Mouse (Mus musculus) midbrain, embryonic 12.5 days (tissue): ENCODE measurements around the gene Gm3476. TPM values are rescaled to one million over a fixed set of nuclear protein-coding genes. Genes with fewer than 3 reads are reported as not detected.
"Not testable (repeated sequence)": the region's sequence is repeated elsewhere in the genome, so short reads cannot be mapped to it uniquely, and the experiment has no call there.

Source experiments
- ATAC-seq: fragments of 200-750 bp; cut with Nextera tagmentation; 2 replicates; pipeline ENCODE4 v1.8.0; 2017; ENCODE audit warnings: low read depth, moderate TSS enrichment, moderate library complexity; ENCODE audit not compliant: low FRiP score
- H3K27ac ChIP-seq: fragments of 300-500 bp; sonication (generic); replicated peaks from 2 replicates; pipeline ENCODE4 v1.5.1; 2016; ENCODE audit warnings: mild to moderate bottlenecking
- H3K27me3 ChIP-seq: fragments of 300-500 bp; sonication (generic); 2 replicates; pipeline ENCODE4 v1.6.1; 2016; ENCODE audit warnings: mild to moderate bottlenecking
- H3K36me3 ChIP-seq: fragments of 300-500 bp; sonication (generic); 2 replicates; pipeline ENCODE4 v1.6.1; 2016
- H3K4me1 ChIP-seq: fragments of 300-500 bp; sonication (generic); 2 replicates; pipeline ENCODE4 v1.6.1; 2016
- H3K4me2 ChIP-seq: fragments of 300-500 bp; sonication (generic); replicated peaks from 2 replicates; pipeline ENCODE4 v1.6.1; 2016; ENCODE audit warnings: mild to moderate bottlenecking, moderate library complexity
- H3K4me3 ChIP-seq: fragments of 300-500 bp; sonication (generic); 2 replicates; pipeline ENCODE4 v1.5.1; 2016; ENCODE audit warnings: mild to moderate bottlenecking
- H3K9ac ChIP-seq: fragments of 300-500 bp; sonication (generic); replicated peaks from 2 replicates; pipeline ENCODE4 v1.6.1; 2016; ENCODE audit warnings: mild to moderate bottlenecking, moderate library complexity
- H3K9me3 ChIP-seq: fragments of 300-500 bp; sonication (generic); 2 replicates; pipeline ENCODE4 v1.6.1; 2016; ENCODE audit warnings: mild to moderate bottlenecking
- WGBS: fragments of 180-500 bp; shearing (Covaris S2); methylation state at CpG from one replicate; pipeline ENCODE4 v1.1.7; 2016; 5-methylcytosine and 5-hydroxymethylcytosine counted together
- polyA plus RNA-seq: library from polyadenylated mRNA; unstranded; fragments of >200 nt; fragmentation: Nextera tagmentation; extraction: Ambion mirVana; gene quantifications from 2 replicates; pipeline ENCODE4 v1.2.1, GENCODE M21; 2016

Gene Gm3476
- not detected in 2 replicates for polyA plus RNA-seq

DNA sequence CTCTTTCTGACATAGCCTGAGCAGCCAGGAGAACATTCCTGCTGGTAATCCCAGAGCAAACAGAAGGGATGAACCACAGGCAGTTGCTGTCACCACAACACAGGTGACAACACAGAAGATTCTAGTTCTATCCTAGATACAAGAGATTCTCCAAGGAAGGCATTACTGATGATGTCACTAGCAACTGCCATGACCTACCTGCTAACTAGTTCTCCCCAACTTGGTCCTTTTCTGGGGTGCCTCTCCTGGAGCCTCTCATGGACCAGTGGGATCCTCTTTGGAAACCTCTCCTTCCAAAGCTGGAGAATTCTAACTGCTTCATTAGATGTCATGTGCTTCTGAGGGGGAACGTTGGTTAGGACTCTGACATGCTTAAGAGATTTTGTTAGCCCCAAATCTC is at the start of gene Gm3476:
Gm3476 (minus strand) TSS at position 101 of the 400 bp plus-strand sequence.
- not testable (repeated sequence) for ATAC-seq, H3K27ac ChIP-seq, H3K9me3 ChIP-seq, H3K4me2 ChIP-seq, H3K27me3 ChIP-seq, H3K4me1 ChIP-seq, H3K36me3 ChIP-seq, H3K9ac ChIP-seq, H3K4me3 ChIP-seq
- no CpG with 5 or more reads among the region's 1 CpGs for WGBS

DNA sequence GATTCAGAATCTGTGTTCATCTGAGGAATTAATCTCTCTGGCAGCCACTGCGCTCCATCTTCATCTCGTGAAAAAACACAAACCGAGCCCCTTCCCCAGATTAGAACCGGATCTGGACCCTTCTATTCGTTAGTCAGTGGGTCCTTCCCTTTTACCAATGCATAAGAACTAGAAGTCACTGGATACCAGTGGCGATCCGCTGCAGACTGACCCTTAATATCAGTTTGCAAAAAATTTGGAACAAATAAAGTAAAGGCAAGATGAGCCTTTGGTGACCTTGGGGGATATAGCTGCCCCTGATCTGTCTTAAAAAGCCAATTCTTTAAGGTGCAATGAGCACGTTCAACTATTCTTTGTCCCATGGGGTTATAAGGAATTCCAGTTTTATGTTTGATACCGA is 37.9 kb upstream of the Gm3476 start:
- H3K36me3 ChIP-seq, H3K27ac ChIP-seq, H3K9me3 ChIP-seq, H3K4me1 ChIP-seq, H3K9ac ChIP-seq, ATAC-seq, H3K27me3 ChIP-seq, H3K4me2 ChIP-seq, H3K4me3 ChIP-seq: not testable (repeated sequence)
- 83% methylated on average over 7 of the region's 9 CpGs for WGBS

DNA sequence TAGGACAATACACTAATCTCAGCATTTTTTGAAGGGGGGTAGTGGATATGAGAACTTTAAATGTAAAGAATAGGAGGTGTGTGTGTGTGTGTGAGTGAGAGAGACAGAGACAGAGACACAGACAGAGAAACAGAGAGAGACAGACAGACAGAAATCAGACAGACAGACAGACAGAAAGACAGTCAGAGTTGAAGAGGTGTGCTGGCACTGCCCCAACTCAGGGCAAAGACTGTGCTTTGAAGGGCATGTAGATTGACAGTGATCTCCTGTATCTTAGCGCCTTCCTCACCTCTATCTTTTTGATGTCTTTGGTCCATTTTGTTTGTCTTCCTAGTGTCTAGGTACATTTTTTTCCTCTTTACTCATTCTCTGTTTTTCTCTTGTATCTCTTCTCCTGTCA is 35.5 kb upstream of the Gm3476 start:
- H3K27ac ChIP-seq, H3K9me3 ChIP-seq, H3K4me3 ChIP-seq, H3K4me2 ChIP-seq, H3K4me1 ChIP-seq, ATAC-seq, H3K36me3 ChIP-seq, H3K9ac ChIP-seq, H3K27me3 ChIP-seq: not testable (repeated sequence)
- 100% methylated on average over 1 of the region's 1 CpGs for WGBS

GRCm38 (mm10) chr14:6108272-6108925 is 17.2 kb downstream of the Gm3476 start, which contains the start of gene Gm3468:
TSS of gene Gm3468 (minus strand) at chr14:6108665.
- Histone ChIP-seq H3K4me3 (peak within 1 kb of the TSS; percentile 40), H3K4me2 (peak within 1 kb of the TSS; percentile 49)
- not testable (repeated sequence) for H3K4me1 ChIP-seq, H3K9me3 ChIP-seq, H3K9ac ChIP-seq, H3K27ac ChIP-seq, H3K27me3 ChIP-seq, H3K36me3 ChIP-seq
- peak; percentile 94 for ATAC-seq
- under 1% methylated on average over 37 of the region's 51 CpGs for WGBS

GRCm38 (mm10) chr14:6107500-6107899 is 18.1 kb downstream of the Gm3476 start:
- WGBS, result 9% methylated on average over 8 of the region's 9 CpGs
- peak overlapping the region; percentile 49 for H3K4me2 ChIP-seq
- H3K4me3 ChIP-seq, result peak overlapping the region; percentile 40
- not testable (repeated sequence) for H3K9ac ChIP-seq, H3K9me3 ChIP-seq, ATAC-seq, H3K27me3 ChIP-seq, H3K4me1 ChIP-seq, H3K36me3 ChIP-seq, H3K27ac ChIP-seq

DNA sequence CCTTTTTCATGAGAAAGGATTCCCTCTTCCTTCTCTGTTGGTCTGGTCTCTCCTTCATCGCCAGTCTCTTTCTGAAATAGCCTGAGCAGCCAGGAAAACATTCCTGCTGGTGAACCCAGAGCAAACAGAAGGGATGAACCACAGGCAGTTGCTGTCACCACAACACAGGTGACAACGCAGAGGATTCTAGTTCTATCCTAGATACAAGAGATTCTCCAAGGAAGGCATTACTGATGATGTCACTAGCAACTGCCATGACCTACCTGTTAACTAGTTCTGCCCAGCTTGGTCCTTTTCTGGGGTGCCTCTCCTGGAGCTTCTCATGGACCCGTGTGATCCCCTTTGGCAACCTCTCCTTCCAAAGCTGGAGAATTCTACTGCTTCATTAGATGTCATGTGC is 31.8 kb downstream of the Gm3476 start, which contains the start of gene Gm8206:
Gm8206 (minus strand) TSS at position 101 of the 400 bp plus-strand sequence.
- ATAC-seq, H3K4me2 ChIP-seq, H3K27me3 ChIP-seq, H3K27ac ChIP-seq, H3K9me3 ChIP-seq, H3K4me3 ChIP-seq, H3K4me1 ChIP-seq, H3K9ac ChIP-seq, H3K36me3 ChIP-seq: not testable (repeated sequence)
- 90% methylated on average over 2 of the region's 3 CpGs for WGBS

DNA sequence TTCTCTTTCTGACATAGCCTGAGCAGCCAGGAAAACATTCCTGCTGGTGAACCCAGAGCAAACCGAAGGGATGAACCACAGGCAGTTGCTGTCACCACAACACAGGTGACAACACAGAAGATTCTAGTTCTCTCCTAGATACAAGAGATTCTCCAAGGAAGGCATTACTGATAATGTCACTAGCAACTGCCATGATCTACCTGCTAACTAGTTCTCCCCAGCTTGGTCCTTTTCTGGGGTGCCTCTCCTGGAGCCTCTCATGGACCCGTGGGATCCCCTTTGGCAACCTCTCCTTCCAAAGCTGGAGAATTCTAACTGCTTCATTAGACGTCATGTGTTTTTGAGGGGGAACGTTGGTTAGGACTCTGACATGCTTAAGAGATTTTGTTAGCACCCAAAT is 67.4 kb downstream of the Gm3476 start, which contains the start of gene Gm6337:
Gm6337 (minus strand) TSS at position 101 of the 400 bp plus-strand sequence.
- ATAC-seq, H3K27ac ChIP-seq, H3K4me2 ChIP-seq, H3K4me1 ChIP-seq, H3K9me3 ChIP-seq, H3K4me3 ChIP-seq, H3K9ac ChIP-seq, H3K36me3 ChIP-seq, H3K27me3 ChIP-seq: not testable (repeated sequence)
- WGBS, result 95% methylated on average over 4 of the region's 4 CpGs

Other genes with a start within 250 kb of the Gm3476 start
- 0.09 and 0.26 TPM in 2 replicates for gene Gm8237, start 245.4 kb downstream of the Gm3476 start, polyA plus RNA-seq
- 0.69 and 1.0 TPM in 2 replicates for gene Gm3248, start 164.1 kb downstream of the Gm3476 start, polyA plus RNA-seq
- not detected in 2 replicates for gene Gm3453, start 146.7 kb downstream of the Gm3476 start, polyA plus RNA-seq
- gene Gm6337, start 67.5 kb downstream of the Gm3476 start, polyA plus RNA-seq, result not detected in 2 replicates
- 0.68 and 0.75 TPM in 2 replicates for gene Gm8206, start 31.9 kb downstream of the Gm3476 start, polyA plus RNA-seq
- 2.4 and 2.5 TPM in 2 replicates for gene Gm3468, start 17.1 kb downstream of the Gm3476 start, polyA plus RNA-seq
- not detected in 2 replicates for gene Gm21560, start 93.5 kb upstream of the Gm3476 start, polyA plus RNA-seq
- 1.4 and 2.7 TPM in 2 replicates for gene Gm3411, start 161.4 kb upstream of the Gm3476 start, polyA plus RNA-seq
- gene Gm21103, start 179.0 kb upstream of the Gm3476 start, polyA plus RNA-seq, result not detected in 2 replicates
- gene Gm3618, start 217.9 kb upstream of the Gm3476 start, polyA plus RNA-seq, result not detected in 2 replicates